Mouse (Mus musculus) E14TG2a.4 (cell line): ENCODE data around the gene Hoxb7.

ENCODE experiments used
- CTCF ChIP-seq: conservative IDR thresholded peaks from 2 replicates; pipeline ENCODE4 v1.5.1; 2014; ENCODE audit warnings: low read length
- NANOG ChIP-seq: IDR thresholded peaks from 2 replicates; pipeline ENCODE4 v1.6.1; 2014; ENCODE audit warnings: borderline replicate concordance, low read length, mixed read lengths
- POU5F1 ChIP-seq: IDR thresholded peaks from 2 replicates; pipeline ENCODE4 v1.6.1; 2014; ENCODE audit warnings: low read length, borderline replicate concordance

DNA sequence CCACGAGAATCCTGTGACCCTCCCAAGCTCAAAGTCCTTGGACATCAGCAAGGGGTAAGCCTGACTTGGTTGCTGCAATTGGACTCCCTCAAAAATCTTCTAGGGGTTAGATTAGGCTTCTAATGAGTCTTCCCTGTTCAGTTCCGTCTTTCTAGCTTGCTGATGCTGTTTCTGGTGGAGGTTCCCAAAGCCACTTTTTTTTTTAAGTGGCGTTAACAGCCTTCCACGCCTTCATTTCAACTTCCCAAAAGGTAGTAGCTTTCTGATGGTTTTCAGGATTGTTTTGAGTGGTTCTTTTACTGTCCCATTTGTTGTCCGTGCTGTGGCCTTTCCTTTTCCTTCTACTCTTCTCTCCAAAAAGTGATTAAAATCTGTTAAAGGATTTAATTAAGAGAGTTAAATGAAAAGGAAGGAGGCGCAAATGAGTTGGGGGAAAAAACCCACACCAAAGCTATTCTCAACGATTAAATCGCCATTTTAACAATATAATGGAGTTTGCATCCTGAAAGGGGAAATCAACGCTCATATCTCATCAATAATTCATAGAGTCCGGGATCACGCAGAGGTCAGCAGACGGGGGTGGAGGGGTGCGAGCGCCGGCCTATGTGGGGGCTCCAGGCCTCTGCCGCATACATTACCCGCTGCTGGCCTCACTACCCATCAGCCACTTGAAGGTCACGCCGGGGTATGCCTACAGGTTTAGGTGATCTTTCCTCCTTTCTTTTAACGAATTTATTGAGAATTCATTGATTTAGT is 23.9 kb downstream of the Hoxb7 start:
- TF ChIP-seq POU5F1 (no peak), CTCF (no peak), NANOG (no peak)
